Mouse (Mus musculus) thymus, postnatal 4 days (tissue): ENCODE measurements at regions not wholly inside any gene's neighbourhood (a gene's known extent, or its start where the extent isn't known, plus 50 kb on each side); places are given as distances from the start of the nearest gene placed in this dataset.

Experiments used
- DNase-seq: peaks from one replicate; pipeline ENCODE4 v3.0.0; 2021

- no peak for DNase-seq
Observed at GRCm38 (mm10) chr15:42311166-42311565, 2177.0 kb downstream of the 9330182O14Rik start.

- DNase-seq, result no peak
Observed at GRCm38 (mm10) chr15:42320349-42320748, 2186.2 kb downstream of the 9330182O14Rik start.

- no peak for DNase-seq
Observed at GRCm38 (mm10) chr15:42322940-42323339, 2188.8 kb downstream of the 9330182O14Rik start.

- DNase-seq, result no peak
Observed at GRCm38 (mm10) chr15:42325221-42325620, 2191.1 kb downstream of the 9330182O14Rik start.

- no peak for DNase-seq
Observed at GRCm38 (mm10) chr15:42328535-42328934, 2194.4 kb downstream of the 9330182O14Rik start.

GRCm38 (mm10) chr15:42329742-42330141, 2195.6 kb downstream of the 9330182O14Rik start:
- DNase-seq, result no peak

- no peak for DNase-seq
Observed at GRCm38 (mm10) chr15:42333642-42334041, 2199.5 kb downstream of the 9330182O14Rik start.

GRCm38 (mm10) chr15:42346131-42346530, 2212.0 kb downstream of the 9330182O14Rik start:
- DNase-seq, result no peak

- DNase-seq, result no peak
Observed at GRCm38 (mm10) chr15:42361871-42362270, 2227.7 kb downstream of the 9330182O14Rik start.

- no peak for DNase-seq
Observed at GRCm38 (mm10) chr15:42364979-42365378, 2230.8 kb downstream of the 9330182O14Rik start.

- DNase-seq, result no peak
Observed at GRCm38 (mm10) chr15:42366796-42367195, 2232.6 kb downstream of the 9330182O14Rik start.

GRCm38 (mm10) chr15:42369603-42370002, 2235.4 kb downstream of the 9330182O14Rik start:
- no peak for DNase-seq

- DNase-seq, result no peak
Observed at GRCm38 (mm10) chr15:42370044-42370443, 2235.9 kb downstream of the 9330182O14Rik start.

- no peak for DNase-seq
Observed at GRCm38 (mm10) chr15:42372704-42373286, 2238.6 kb downstream of the 9330182O14Rik start.
